Mouse (Mus musculus): ENCODE measurements at regions not wholly inside any gene's neighbourhood (a gene's known extent, or its start where the extent isn't known, plus 50 kb on each side); places are given as distances from the start of the nearest gene placed in this dataset.

DNA sequence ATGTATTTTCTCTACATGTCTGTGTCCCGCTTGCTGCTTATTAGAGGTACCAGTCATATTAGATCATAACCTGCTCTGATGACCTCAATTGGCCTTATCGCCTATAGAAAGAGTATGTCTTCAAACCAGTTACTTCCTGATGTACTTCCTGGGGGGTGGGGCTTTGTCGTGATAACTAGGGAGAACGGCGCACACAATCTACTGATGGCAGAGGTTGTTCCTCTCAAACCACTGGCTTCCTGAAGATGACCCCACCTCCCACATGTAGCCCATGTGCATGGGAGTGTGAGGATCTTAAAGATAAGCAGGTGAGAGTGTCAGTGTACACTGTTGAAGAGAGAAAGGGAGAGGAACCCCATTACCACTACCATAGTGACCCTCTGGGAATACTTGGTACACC lies 84.4 kb upstream of the Cd93 start:
- TF ChIP-seq CTCF (IDR thresholded peaks at IDR 0.05; ENCODE audit: low read depth) (no peak), EP300 (IDR thresholded peaks at IDR 0.05; ENCODE audit: low read depth) (no peak)
